Mouse (Mus musculus) hindbrain, embryonic 11.5 days (tissue): Measurements from ENCODE around the gene Shisa5. TPM values are rescaled to one million over a fixed set of nuclear protein-coding genes. Genes with fewer than 3 reads are reported as not detected.

Experiments used
- ATAC-seq: fragments of 200-750 bp; cut with Nextera tagmentation; 2 replicates; pipeline ENCODE4 v1.8.0; 2017; ENCODE audit warnings: mild to moderate bottlenecking, moderate TSS enrichment, moderate library complexity; ENCODE audit not compliant: low FRiP score
- DNase-seq: peaks from one replicate; pipeline ENCODE4 v3.0.0-alpha.2; 2015; ENCODE audit warnings: low spot score
- H3K27ac ChIP-seq: fragments of 300-500 bp; sonication (generic); 2 replicates; pipeline ENCODE4 v1.5.1; 2014; ENCODE audit warnings: mild to moderate bottlenecking, low read depth, low read length
- H3K27me3 ChIP-seq: fragments of 300-500 bp; sonication (generic); 2 replicates; pipeline ENCODE4 v1.6.1; 2014; ENCODE audit warnings: mild to moderate bottlenecking, low read length, moderate library complexity, mixed read lengths; ENCODE audit not compliant: control insufficient read depth, insufficient read depth
- H3K36me3 ChIP-seq: fragments of 300-500 bp; sonication (generic); 2 replicates; pipeline ENCODE4 v1.6.1; 2014; ENCODE audit warnings: mild to moderate bottlenecking, low read length, moderate library complexity, mixed read lengths; ENCODE audit not compliant: control insufficient read depth, insufficient read depth
- H3K4me1 ChIP-seq: fragments of 300-500 bp; sonication (generic); replicated peaks from 2 replicates; pipeline ENCODE4 v1.6.1; 2014; ENCODE audit warnings: low read length, mixed read lengths; ENCODE audit not compliant: control insufficient read depth, insufficient read depth
- H3K4me2 ChIP-seq: fragments of 300-500 bp; sonication (generic); replicated peaks from 2 replicates; pipeline ENCODE4 v1.6.1; 2014; ENCODE audit warnings: mild to moderate bottlenecking, low read depth, low read length
- H3K4me3 ChIP-seq: fragments of 300-500 bp; sonication (generic); 2 replicates; pipeline ENCODE4 v1.5.1; 2014; ENCODE audit warnings: low read depth, low read length
- H3K9ac ChIP-seq: fragments of 300-500 bp; sonication (generic); 2 replicates; pipeline ENCODE4 v1.6.1; 2014; ENCODE audit warnings: low read depth, low read length
- H3K9me3 ChIP-seq: fragments of 300-500 bp; sonication (generic); 2 replicates; pipeline ENCODE4 v1.6.1; 2016; ENCODE audit warnings: low read length; ENCODE audit not compliant: control insufficient read depth
- whole genome bisulfite sequencing: fragments of 180-500 bp; shearing (Covaris S2); extraction: QIAGEN DNeasy Blood & Tissue Kit; methylation state at CpG from one replicate; pipeline ENCODE4 v1.1.7; 2014; 5-methylcytosine and 5-hydroxymethylcytosine counted together
- polyA plus RNA-seq: library from polyadenylated mRNA; unstranded; fragments of >200 nt; fragmentation: Nextera tagmentation; extraction: Ambion mirVana; gene quantifications from 2 replicates; pipeline ENCODE4 v1.2.1, GENCODE M21; 2014

Shisa5 gene
- polyA plus RNA-seq, 1 experiment from 2014 or later, result 33.4 TPM

- Histone ChIP-seq H3K4me3 (no peak overlapping the region), H3K9me3 (no peaks in the 10 kb centered on the region), H3K36me3 (no peaks in the 10 kb centered on the region), H3K4me2 (no peak overlapping the region), H3K27me3 (no peaks in the 10 kb centered on the region), H3K4me1 (no peaks in the 10 kb centered on the region), H3K27ac (no peak overlapping the region), H3K9ac (no peak overlapping the region)
- 86% methylated on average over 14 of the region's 14 CpGs for WGBS
- DNase-seq (no peak), ATAC-seq (no peak)
Measured at GRCm38 (mm10) chr9:109010316-109010690, 28.1 kb upstream of the Shisa5 start.

GRCm38 (mm10) chr9:109015397-109015796 lies 23.0 kb upstream of the Shisa5 start:
- no peak overlapping the region for H3K27ac ChIP-seq
- no peak overlapping the region for H3K9ac ChIP-seq
- no peak overlapping the region for H3K4me3 ChIP-seq
- no peaks in the 10 kb centered on the region for H3K9me3 ChIP-seq
- H3K4me2 ChIP-seq, result no peak overlapping the region
- H3K36me3 ChIP-seq, result no peaks in the 10 kb centered on the region
- no peak for ATAC-seq
- H3K4me1 ChIP-seq, result no peaks in the 10 kb centered on the region
- WGBS, result 81% methylated on average over 8 of the region's 8 CpGs
- H3K27me3 ChIP-seq, result no peaks in the 10 kb centered on the region
- no peak for DNase-seq

GRCm38 (mm10) chr9:109016973-109017604 lies 21.3 kb upstream of the Shisa5 start:
- ATAC-seq, result no peak
- no peaks in the 10 kb centered on the region for H3K4me1 ChIP-seq
- H3K4me3 ChIP-seq, result no peak overlapping the region
- H3K9ac ChIP-seq, result no peak overlapping the region
- no peaks in the 10 kb centered on the region for H3K9me3 ChIP-seq
- H3K36me3 ChIP-seq, result no peaks in the 10 kb centered on the region
- no peaks in the 10 kb centered on the region for H3K27me3 ChIP-seq
- no peak overlapping the region for H3K27ac ChIP-seq
- no peak overlapping the region for H3K4me2 ChIP-seq
- WGBS, result 69% methylated on average over 11 of the region's 11 CpGs
- DNase-seq, result no peak

- Histone ChIP-seq H3K4me1 (no peaks in the 10 kb centered on the region), H3K27ac (no peak overlapping the region), H3K36me3 (no peaks in the 10 kb centered on the region), H3K9ac (no peak overlapping the region), H3K4me2 (no peak overlapping the region), H3K9me3 (no peaks in the 10 kb centered on the region), H3K27me3 (no peaks in the 10 kb centered on the region), H3K4me3 (no peak overlapping the region)
- WGBS, result 94% methylated on average over 4 of the region's 4 CpGs
- no peak for DNase-seq
- ATAC-seq, result no peak
Measured at GRCm38 (mm10) chr9:109021428-109021827, 16.9 kb upstream of the Shisa5 start.

- H3K9ac ChIP-seq, result no peak overlapping the region
- H3K27me3 ChIP-seq, result no peaks in the 10 kb centered on the region
- WGBS, result 93% methylated on average over 17 of the region's 17 CpGs
- no peaks in the 10 kb centered on the region for H3K36me3 ChIP-seq
- no peak overlapping the region for H3K4me3 ChIP-seq
- no peak for ATAC-seq
- H3K4me1 ChIP-seq, result no peaks in the 10 kb centered on the region
- DNase-seq, result no peak
- H3K27ac ChIP-seq, result no peak overlapping the region
- H3K9me3 ChIP-seq, result no peaks in the 10 kb centered on the region
- H3K4me2 ChIP-seq, result no peak overlapping the region
Measured at GRCm38 (mm10) chr9:109022866-109023685, 15.3 kb upstream of the Shisa5 start.

- no peaks in the 10 kb centered on the region for H3K27me3 ChIP-seq
- no peak overlapping the region for H3K4me3 ChIP-seq
- ATAC-seq (no peak), DNase-seq (no peak)
- 92% methylated on average over 8 of the region's 8 CpGs for WGBS
- H3K36me3 ChIP-seq, result no peaks in the 10 kb centered on the region
- H3K4me2 ChIP-seq, result no peak overlapping the region
- H3K4me1 ChIP-seq, result no peaks in the 10 kb centered on the region
- no peak overlapping the region for H3K9ac ChIP-seq
- no peaks in the 10 kb centered on the region for H3K9me3 ChIP-seq
- no peak overlapping the region for H3K27ac ChIP-seq
Measured at GRCm38 (mm10) chr9:109027521-109027920, 10.8 kb upstream of the Shisa5 start.

- 80% methylated on average over 3 of the region's 3 CpGs for WGBS
- H3K27ac ChIP-seq, result no peak overlapping the region
- ATAC-seq, result no peak
Measured at GRCm38 (mm10) chr9:109028421-109028820, 9.9 kb upstream of the Shisa5 start.

GRCm38 (mm10) chr9:109028919-109029318 lies 9.4 kb upstream of the Shisa5 start:
- Histone ChIP-seq H3K27ac (no peak overlapping the region), H3K27me3 (no peaks in the 10 kb centered on the region), H3K4me2 (no peak overlapping the region), H3K9me3 (no peaks in the 10 kb centered on the region), H3K9ac (no peak overlapping the region), H3K36me3 (no peaks in the 10 kb centered on the region), H3K4me3 (no peak overlapping the region), H3K4me1 (no peaks in the 10 kb centered on the region)
- 86% methylated on average over 5 of the region's 5 CpGs for WGBS
- DNase-seq (no peak), ATAC-seq (no peak)

More at GRCm38 (mm10) chr9:109028421-109028820, 9.9 kb upstream of the Shisa5 start:
- no peak overlapping the region for H3K4me2 ChIP-seq
- H3K9ac ChIP-seq, result no peak overlapping the region
- H3K36me3 ChIP-seq, result no peaks in the 10 kb centered on the region
- no peak overlapping the region for H3K4me3 ChIP-seq
- H3K27me3 ChIP-seq, result no peaks in the 10 kb centered on the region
- no peaks in the 10 kb centered on the region for H3K9me3 ChIP-seq
- no peak for DNase-seq
- H3K4me1 ChIP-seq, result no peaks in the 10 kb centered on the region

- Histone ChIP-seq H3K27me3 (no peaks in the 10 kb centered on the region), H3K9me3 (no peaks in the 10 kb centered on the region), H3K27ac (no peak overlapping the region), H3K36me3 (no peaks in the 10 kb centered on the region), H3K4me2 (no peak overlapping the region), H3K4me3 (no peak overlapping the region), H3K4me1 (no peaks in the 10 kb centered on the region), H3K9ac (no peak overlapping the region)
- ATAC-seq, result no peak
- WGBS, result 80% methylated on average over 3 of the region's 3 CpGs
- no peak for DNase-seq
Measured at GRCm38 (mm10) chr9:109030312-109030711, 8.1 kb upstream of the Shisa5 start.
